Mouse (Mus musculus) hindbrain, embryonic 12.5 days (tissue): ENCODE results near the gene A830005F24Rik. TPM values are rescaled to one million over a fixed set of nuclear protein-coding genes. Genes with fewer than 3 reads are reported as not detected.

ENCODE experiments used
- ATAC-seq: fragments of 200-750 bp; cut with Nextera tagmentation; 2 replicates; pipeline ENCODE4 v1.8.0; 2017; ENCODE audit warnings: moderate TSS enrichment; ENCODE audit not compliant: low FRiP score
- H3K27ac ChIP-seq: fragments of 300-500 bp; sonication (generic); 2 replicates; pipeline ENCODE4 v1.5.1; 2016; ENCODE audit warnings: mild to moderate bottlenecking
- H3K27me3 ChIP-seq: fragments of 300-500 bp; sonication (generic); 2 replicates; pipeline ENCODE4 v1.6.1; 2016; ENCODE audit warnings: mild to moderate bottlenecking
- H3K36me3 ChIP-seq: fragments of 300-500 bp; sonication (generic); 2 replicates; pipeline ENCODE4 v1.6.1; 2016; ENCODE audit warnings: mild to moderate bottlenecking
- H3K4me1 ChIP-seq: fragments of 300-500 bp; sonication (generic); 2 replicates; pipeline ENCODE4 v1.6.1; 2016
- H3K4me2 ChIP-seq: fragments of 300-500 bp; sonication (generic); replicated peaks from 2 replicates; pipeline ENCODE4 v1.6.1; 2016; ENCODE audit warnings: mild to moderate bottlenecking
- H3K4me3 ChIP-seq: fragments of 300-500 bp; sonication (generic); 2 replicates; pipeline ENCODE4 v1.5.1; 2016; ENCODE audit warnings: mild to moderate bottlenecking
- H3K9ac ChIP-seq: fragments of 300-500 bp; sonication (generic); 2 replicates; pipeline ENCODE4 v1.6.1; 2016; ENCODE audit warnings: mild to moderate bottlenecking, moderate library complexity
- H3K9me3 ChIP-seq: fragments of 300-500 bp; sonication (generic); replicated peaks from 2 replicates; pipeline ENCODE4 v1.6.1; 2016; ENCODE audit warnings: mild to moderate bottlenecking
- WGBS: fragments of 180-500 bp; shearing (Covaris S2); methylation state at CpG from one replicate; pipeline ENCODE4 v1.1.7; 2016; 5-methylcytosine and 5-hydroxymethylcytosine counted together
- polyA plus RNA-seq: library from polyadenylated mRNA; unstranded; fragments of >200 nt; fragmentation: Nextera tagmentation; extraction: Ambion mirVana; gene quantifications from 2 replicates; pipeline ENCODE4 v1.2.1, GENCODE M21; 2016

A830005F24Rik gene
- 3.2 and 4.0 TPM in 2 replicates for polyA plus RNA-seq

- Histone ChIP-seq H3K9me3 (0 out of 2 replicates have a peak, but pooled peaks cover 2% of the 10 kb centered on the region), H3K9ac (peak within 1 kb of the TSS; percentile 78), H3K4me2 (peak within 1 kb of the TSS; percentile 86), H3K36me3 (no peaks in the 10 kb centered on the region), H3K4me1 (peaks cover 9% of the 10 kb centered on the region), H3K4me3 (peak within 1 kb of the TSS; percentile 75), H3K27ac (0 out of 2 replicates have a peak within 1 kb of the TSS, but pooled peaks have one; percentile 13), H3K27me3 (no peaks in the 10 kb centered on the region)
- peak; percentile 99 for ATAC-seq
- 2% methylated on average over 34 of the region's 34 CpGs for WGBS
Observed at GRCm38 (mm10) chr13:48513003-48513929, at the start of gene A830005F24Rik, which contains the start of gene Zfp169. Gene A830005F24Rik (plus strand): TSS chr13:48513570. Gene Zfp169 (minus strand): TSS chr13:48513451.

DNA sequence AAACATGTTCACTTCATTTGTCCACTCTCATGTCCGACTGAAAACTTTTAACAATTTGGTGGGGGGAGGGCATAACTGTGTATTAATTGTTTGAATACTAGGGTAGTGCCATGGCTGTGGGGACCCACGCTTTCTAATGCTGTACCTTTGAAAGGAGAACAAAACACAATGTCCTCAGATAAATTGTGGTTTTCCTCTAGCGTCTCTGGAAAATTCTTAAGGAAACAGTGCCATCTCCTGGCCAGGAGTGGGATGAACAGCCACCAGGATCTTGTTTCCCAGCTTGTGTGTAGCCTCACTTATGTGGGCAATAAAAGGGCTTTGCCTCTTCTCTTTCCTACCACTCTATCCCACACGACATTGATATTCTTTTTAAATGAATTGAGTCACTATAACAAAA is 49.2 kb upstream of the A830005F24Rik start:
- 9% methylated on average over 4 of the region's 4 CpGs for WGBS
- no peaks in the 10 kb centered on the region for H3K36me3 ChIP-seq
- no peak overlapping the region; the same call in 1 of the 2 replicates for H3K27ac ChIP-seq
- no peak overlapping the region for H3K9ac ChIP-seq
- no peaks in the 10 kb centered on the region for H3K27me3 ChIP-seq
- no peaks in the 10 kb centered on the region for H3K9me3 ChIP-seq
- peak; percentile 56; the same call in 1 of the 2 replicates for ATAC-seq
- H3K4me2 ChIP-seq: no peak overlapping the region
- H3K4me3 ChIP-seq: no peak overlapping the region
- H3K4me1 ChIP-seq: peaks cover 9% of the 10 kb centered on the region

DNA sequence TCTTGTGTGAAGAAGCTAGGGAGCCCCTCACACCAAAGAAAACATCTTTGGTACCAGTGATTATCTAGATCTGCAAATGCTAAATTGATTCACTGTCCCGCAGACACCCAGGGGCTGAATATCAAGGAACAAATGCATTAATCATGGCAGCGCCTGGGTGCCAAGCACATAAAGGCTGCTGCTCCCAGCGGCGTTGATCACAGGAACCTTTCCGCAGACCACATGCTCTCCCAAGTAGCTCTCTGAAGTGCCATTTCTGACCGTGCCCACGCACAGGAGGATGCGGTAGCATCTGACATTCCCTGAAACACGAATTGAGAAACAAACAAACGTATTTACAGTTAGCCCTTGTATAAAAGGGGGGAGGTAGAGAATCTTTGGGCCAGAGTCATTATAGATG is 47.2 kb upstream of the A830005F24Rik start:
- Histone ChIP-seq H3K27me3 (no peaks in the 10 kb centered on the region), H3K4me3 (no peak overlapping the region), H3K36me3 (no peaks in the 10 kb centered on the region), H3K4me1 (peaks cover 9% of the 10 kb centered on the region), H3K27ac (peak overlapping the region; percentile 82), H3K9me3 (no peaks in the 10 kb centered on the region), H3K4me2 (peak overlapping the region; percentile 6; the same call in 1 of the 2 replicates), H3K9ac (peak overlapping the region; percentile 3; the same call in 1 of the 2 replicates)
- peak; percentile 51; the same call in 1 of the 2 replicates for ATAC-seq
- 32% methylated on average over 10 of the region's 10 CpGs for WGBS

GRCm38 (mm10) chr13:48468656-48469180 is 44.7 kb upstream of the A830005F24Rik start:
- Histone ChIP-seq H3K27ac (no peak overlapping the region), H3K36me3 (no peaks in the 10 kb centered on the region), H3K9me3 (no peaks in the 10 kb centered on the region), H3K4me2 (no peak overlapping the region), H3K4me3 (no peak overlapping the region), H3K4me1 (peaks cover 9% of the 10 kb centered on the region), H3K9ac (no peak overlapping the region), H3K27me3 (no peaks in the 10 kb centered on the region)
- no peak for ATAC-seq
- 71% methylated on average over 15 of the region's 15 CpGs for WGBS

- no peak overlapping the region for H3K4me3 ChIP-seq
- WGBS: 93% methylated on average over 4 of the region's 4 CpGs
- H3K9ac ChIP-seq: no peak overlapping the region
- H3K4me2 ChIP-seq: no peak overlapping the region
- H3K27ac ChIP-seq: no peak overlapping the region
- H3K27me3 ChIP-seq: no peaks in the 10 kb centered on the region
- H3K36me3 ChIP-seq: peaks cover 12% of the 10 kb centered on the region
- no peaks in the 10 kb centered on the region for H3K4me1 ChIP-seq
- ATAC-seq: no peak
- H3K9me3 ChIP-seq: no peaks in the 10 kb centered on the region
Observed at GRCm38 (mm10) chr13:48483606-48484005, 29.8 kb upstream of the A830005F24Rik start.

GRCm38 (mm10) chr13:48490396-48491182 is 22.8 kb upstream of the A830005F24Rik start:
- no peak for ATAC-seq
- 91% methylated on average over 35 of the region's 35 CpGs for WGBS
- peaks cover 51% of the 10 kb centered on the region for H3K36me3 ChIP-seq
- H3K27me3 ChIP-seq: no peaks in the 10 kb centered on the region
- no peak overlapping the region for H3K4me2 ChIP-seq
- no peak overlapping the region for H3K27ac ChIP-seq
- 0 out of 2 replicates have a peak, but pooled peaks cover 5% of the 10 kb centered on the region for H3K9me3 ChIP-seq
- no peaks in the 10 kb centered on the region for H3K4me1 ChIP-seq
- H3K4me3 ChIP-seq: no peak overlapping the region
- H3K9ac ChIP-seq: no peak overlapping the region

DNA sequence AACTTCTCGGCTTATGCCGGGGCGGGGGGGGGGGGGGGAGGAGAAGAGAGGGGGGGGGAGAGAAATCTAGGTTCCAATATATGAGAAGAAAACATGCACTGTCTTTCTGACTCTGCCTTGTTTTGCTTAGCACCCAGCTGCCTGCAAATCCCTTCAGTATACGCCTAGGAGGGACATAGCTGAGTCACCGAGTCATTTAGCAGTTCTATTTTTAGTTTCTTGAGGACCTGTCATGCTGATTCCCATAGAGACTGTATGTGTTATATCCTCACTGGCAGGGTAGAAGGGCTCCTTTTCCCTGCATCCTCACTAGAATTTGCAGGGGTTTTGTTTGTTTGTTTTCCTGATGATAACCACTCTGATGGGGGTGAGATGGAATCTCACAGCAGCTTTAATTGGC is 20.2 kb upstream of the A830005F24Rik start:
- Histone ChIP-seq H3K4me2 (no peak overlapping the region), H3K9ac (no peak overlapping the region), H3K27ac (no peak overlapping the region), H3K4me1 (0 out of 2 replicates have a peak, but pooled peaks cover 3% of the 10 kb centered on the region), H3K4me3 (no peak overlapping the region), H3K36me3 (peaks cover 49% of the 10 kb centered on the region), H3K27me3 (no peaks in the 10 kb centered on the region), H3K9me3 (0 out of 2 replicates have a peak, but pooled peaks cover 5% of the 10 kb centered on the region)
- no peak for ATAC-seq
- 78% methylated on average over 4 of the region's 5 CpGs for WGBS

DNA sequence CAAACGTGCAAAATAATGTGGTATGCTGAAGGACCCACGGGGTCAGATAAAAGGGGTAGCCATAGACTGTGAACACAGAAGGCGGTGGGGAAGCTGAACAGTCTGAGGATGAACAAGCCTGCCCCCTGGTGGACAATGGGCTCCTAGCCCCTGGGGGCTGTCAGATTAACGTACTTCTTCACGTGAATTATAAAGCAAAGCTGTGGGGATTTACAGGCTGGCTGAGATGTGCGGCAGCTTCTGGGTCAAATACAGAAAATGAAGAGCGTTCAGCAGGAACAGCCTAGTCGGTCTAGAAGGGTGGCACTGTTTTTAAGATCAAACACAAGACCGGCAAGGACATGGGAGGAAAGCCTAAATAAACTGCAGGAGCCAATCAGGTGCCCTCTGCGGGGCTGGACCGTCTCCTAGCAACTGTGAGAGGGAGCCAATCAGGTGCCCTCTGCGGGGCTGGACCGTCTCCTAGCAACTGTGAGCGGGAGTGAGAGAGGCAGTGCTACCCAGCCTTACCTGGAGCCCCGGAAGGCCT is 15.6 kb upstream of the A830005F24Rik start:
- Histone ChIP-seq H3K4me3 (peak overlapping the region; percentile 26), H3K4me2 (peak overlapping the region; percentile 43), H3K27me3 (no peaks in the 10 kb centered on the region), H3K27ac (no peak overlapping the region), H3K9ac (no peak overlapping the region), H3K4me1 (0 out of 2 replicates have a peak, but pooled peaks cover 4% of the 10 kb centered on the region), H3K9me3 (0 out of 2 replicates have a peak, but pooled peaks cover 5% of the 10 kb centered on the region), H3K36me3 (peaks cover 20% of the 10 kb centered on the region)
- WGBS: 11% methylated on average over 15 of the region's 15 CpGs
- ATAC-seq: peak; percentile 98

DNA sequence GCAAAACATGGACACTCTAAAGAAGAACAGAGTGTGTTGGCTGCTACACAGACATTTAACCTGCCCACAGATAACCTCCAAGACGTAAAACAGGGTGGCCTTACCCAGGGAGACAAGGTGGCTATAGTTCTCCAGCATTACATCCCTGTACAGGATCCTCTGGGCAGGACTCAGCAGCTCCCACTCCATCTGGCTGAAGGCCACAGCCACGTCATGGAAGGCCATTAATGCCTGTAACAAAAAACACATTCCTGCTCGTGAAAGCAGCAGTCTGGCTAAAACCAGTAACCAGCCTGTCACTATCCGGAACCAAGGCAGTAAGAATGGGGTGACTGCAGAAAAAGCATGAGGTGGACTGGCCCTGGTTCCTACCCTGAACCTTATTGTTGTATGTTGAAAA is 14.7 kb upstream of the A830005F24Rik start:
- Histone ChIP-seq H3K4me3 (no peak overlapping the region), H3K27ac (no peak overlapping the region), H3K9me3 (0 out of 2 replicates have a peak, but pooled peaks cover 8% of the 10 kb centered on the region), H3K27me3 (no peaks in the 10 kb centered on the region), H3K4me1 (0 out of 2 replicates have a peak, but pooled peaks cover 4% of the 10 kb centered on the region), H3K9ac (no peak overlapping the region), H3K4me2 (no peak overlapping the region), H3K36me3 (peaks cover 25% of the 10 kb centered on the region)
- ATAC-seq: no peak
- WGBS: 81% methylated on average over 4 of the region's 4 CpGs

DNA sequence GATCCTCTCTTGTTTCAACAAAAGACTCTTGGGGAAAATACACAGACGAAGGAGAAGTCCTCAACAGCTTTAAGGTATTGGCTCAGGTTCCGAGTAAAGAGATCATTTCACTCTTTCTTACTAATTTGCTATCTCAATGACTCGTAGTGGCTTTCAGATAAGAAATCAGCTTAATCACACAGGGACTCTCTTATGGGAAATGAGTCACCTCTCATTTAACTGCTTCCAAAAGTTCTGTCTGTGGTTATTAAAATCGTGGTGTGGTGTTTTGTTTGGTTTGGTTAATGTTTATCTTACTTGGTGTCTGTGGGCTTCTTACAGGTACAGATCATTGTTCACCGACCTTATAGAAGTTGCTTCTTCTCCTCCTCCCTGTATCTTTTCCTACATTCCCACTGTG is 10.9 kb upstream of the A830005F24Rik start:
- 90% methylated on average over 5 of the region's 5 CpGs for WGBS
- H3K36me3 ChIP-seq: peaks cover 42% of the 10 kb centered on the region

DNA sequence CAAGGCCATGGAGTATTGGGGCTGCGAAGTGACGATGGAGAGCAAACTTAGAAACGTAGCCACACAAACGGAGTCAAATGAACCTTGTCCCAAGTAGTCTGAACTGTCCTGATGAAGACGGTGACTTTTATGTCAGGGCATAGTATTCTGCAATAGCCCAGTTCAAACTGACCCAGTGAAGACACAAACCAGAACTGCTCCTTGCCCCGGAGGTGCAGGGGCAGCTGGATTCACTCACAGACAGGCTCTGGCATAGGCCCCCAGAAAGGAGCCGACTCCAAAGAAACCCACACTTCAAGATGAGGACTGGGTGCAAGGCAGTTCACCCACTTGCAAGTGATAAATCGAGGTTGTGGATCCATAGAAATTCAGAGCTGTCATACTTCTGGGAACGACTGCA is 4.7 kb upstream of the A830005F24Rik start:
- H3K9ac ChIP-seq: no peak overlapping the region
- no peak overlapping the region for H3K27ac ChIP-seq
- no peak overlapping the region for H3K4me2 ChIP-seq
- no peak for ATAC-seq
- H3K4me3 ChIP-seq: no peak overlapping the region
- H3K27me3 ChIP-seq: no peaks in the 10 kb centered on the region
- 93% methylated on average over 9 of the region's 9 CpGs for WGBS
- no peaks in the 10 kb centered on the region for H3K9me3 ChIP-seq
- peaks cover 26% of the 10 kb centered on the region for H3K36me3 ChIP-seq
- peaks cover 9% of the 10 kb centered on the region for H3K4me1 ChIP-seq

More for the DNA sequence above, 10.9 kb upstream of the A830005F24Rik start:
- Histone ChIP-seq H3K4me1 (0 out of 2 replicates have a peak, but pooled peaks cover 4% of the 10 kb centered on the region), H3K27me3 (no peaks in the 10 kb centered on the region), H3K4me3 (no peak overlapping the region), H3K27ac (no peak overlapping the region), H3K9me3 (0 out of 2 replicates have a peak, but pooled peaks cover 3% of the 10 kb centered on the region), H3K9ac (no peak overlapping the region), H3K4me2 (no peak overlapping the region)
- ATAC-seq: no peak
